Mouse (Mus musculus) erythroblast, embryonic 14.5 days (primary cell): ENCODE data around the gene Lsm2.
"Not testable (repeated sequence)": the region's sequence is repeated elsewhere in the genome, so short reads cannot be mapped to it uniquely, and the experiment has no call there.

Source experiments
- GATA1 ChIP-seq: IDR thresholded peaks from 2 replicates; pipeline ENCODE4 v1.6.1; 2012; ENCODE audit warnings: low read length, inconsistent platforms, mixed read lengths
- TAL1 ChIP-seq: IDR thresholded peaks from 3 replicates; pipeline ENCODE4 v1.6.1; 2012; ENCODE audit warnings: low read length, inconsistent platforms, mixed read lengths

DNA sequence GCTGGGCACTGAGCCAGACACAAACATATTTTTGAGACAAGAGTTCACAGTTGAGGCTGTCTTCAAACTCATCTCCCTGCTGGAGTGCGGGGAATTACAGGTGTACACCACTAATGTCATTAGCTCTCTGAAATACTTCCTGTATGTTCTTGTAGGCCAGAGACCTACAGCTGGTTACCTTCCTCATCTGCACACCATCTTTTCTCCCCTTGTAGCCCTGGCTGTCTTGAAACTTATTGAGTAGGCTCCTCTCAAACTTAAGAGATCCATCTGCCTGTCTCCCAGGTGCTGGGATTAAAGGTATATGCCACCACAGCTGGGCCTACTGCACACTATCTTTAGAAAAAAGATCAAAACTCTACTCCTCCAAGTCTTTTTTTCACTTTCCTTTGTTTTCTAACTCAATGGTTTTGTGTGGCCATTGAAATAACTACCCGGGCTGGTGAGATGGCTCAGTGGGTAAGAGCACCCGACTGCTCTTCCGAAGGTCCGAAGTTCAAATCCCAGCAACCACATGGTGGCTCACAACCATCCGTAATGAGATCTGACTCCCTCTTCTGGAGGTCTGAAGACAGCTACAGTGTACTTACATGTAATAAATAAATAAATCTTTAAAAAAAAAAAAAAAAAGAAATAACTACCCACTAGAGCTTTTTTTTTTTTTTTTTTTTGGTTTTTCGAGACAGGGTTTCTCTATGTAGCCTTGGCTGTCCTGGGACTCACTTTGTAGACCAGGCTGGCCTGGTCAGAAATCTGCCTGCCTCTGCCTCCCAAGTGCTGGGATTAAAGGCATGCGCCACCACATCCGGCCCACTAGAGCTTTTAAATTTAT is 32.7 kb upstream of the Lsm2 start:
- not testable (repeated sequence) for TF ChIP-seq GATA1, TAL1
